Mouse (Mus musculus) CH12.LX (cell line): ENCODE results near the gene Blnk. TPM values are rescaled to one million over a fixed set of nuclear protein-coding genes. Genes with fewer than 3 reads are reported as not detected.

Experiments used
- DNase-seq: peaks from one replicate; pipeline ENCODE4 v3.0.0-alpha.2; 2013; ENCODE audit errors: extremely low read depth
- H3K27ac ChIP-seq: 2 replicates; pipeline ENCODE4 v1.5.1; 2012; ENCODE audit warnings: low read depth, mild to moderate bottlenecking, control low read depth, moderate library complexity; ENCODE audit not compliant: insufficient read depth
- H3K27me3 ChIP-seq: replicated peaks from 2 replicates; pipeline ENCODE3; 2012; ENCODE audit warnings: inconsistent platforms
- H3K36me3 ChIP-seq, 2 experiments: replicated peaks in 1 of 2; 2 replicates each; pipeline versions ENCODE3 to v1.6.1; 2012; ENCODE audit warnings: inconsistent platforms in 1 of 2, low read length in 1 of 2, mild to moderate bottlenecking in 1 of 2, mixed read lengths in 1 of 2, moderate library complexity in 1 of 2; ENCODE audit not compliant: control insufficient read depth in 1 of 2, insufficient read depth in 1 of 2
- H3K4me1 ChIP-seq, 2 experiments: 2 replicates each; pipeline ENCODE4 v1.6.1; 2012; ENCODE audit warnings: inconsistent platforms in 1 of 2, moderate library complexity in 1 of 2; ENCODE audit not compliant: insufficient read depth in 2 of 2, control insufficient read depth in 1 of 2
- H3K4me2 ChIP-seq: 2 replicates; pipeline ENCODE4 v1.6.1; 2012; ENCODE audit warnings: low read depth, mild to moderate bottlenecking, control low read depth; ENCODE audit not compliant: poor library complexity, insufficient read depth, severe bottlenecking
- H3K4me3 ChIP-seq, 3 experiments: fragments of 150-350 bp in 1 of 3; sonication (generic) in 1 of 3; replicated peaks in 1 of 3; 2 replicates each; pipeline versions ENCODE3 to v1.5.1; 2011 to 2012; ENCODE audit warnings: low read depth in 2 of 3, low read length in 2 of 3, mild to moderate bottlenecking in 2 of 3, moderate library complexity in 2 of 3, control low read depth in 1 of 3, improper control_type of control experiment in 1 of 3, inconsistent platforms in 1 of 3, mixed read lengths in 1 of 3; ENCODE audit not compliant: poor library complexity in 1 of 3
- H3K79me2 ChIP-seq: replicated peaks from 2 replicates; pipeline ENCODE4 v1.6.1; 2012; ENCODE audit warnings: mild to moderate bottlenecking, moderate library complexity; ENCODE audit not compliant: control insufficient read depth, poor library complexity, insufficient read depth, severe bottlenecking; ENCODE audit errors: extremely low read depth
- H3K9ac ChIP-seq: 2 replicates; pipeline ENCODE4 v1.6.1; 2012; ENCODE audit warnings: low read depth, mild to moderate bottlenecking, control low read depth, moderate library complexity; ENCODE audit not compliant: insufficient read depth
- H3K9me3 ChIP-seq: replicated peaks from 2 replicates; pipeline ENCODE3; 2012; ENCODE audit warnings: low read length, inconsistent platforms, mixed read lengths
- BHLHE40 ChIP-seq: IDR thresholded peaks from 2 replicates; pipeline ENCODE4 v1.6.1; 2011; ENCODE audit warnings: mild to moderate bottlenecking, low read depth, low read length, improper control_type of control experiment
- CHD1 ChIP-seq: IDR thresholded peaks from 2 replicates; pipeline ENCODE4 v1.6.1; 2012; ENCODE audit warnings: low read depth, low read length, improper control_type of control experiment, inconsistent platforms
- CTCF ChIP-seq, 2 experiments: IDR thresholded peaks in 1 of 2; conservative IDR thresholded peaks in 1 of 2; 2 replicates each; pipeline ENCODE4 v1.5.1; 2011 to 2012; ENCODE audit warnings: low read depth in 2 of 2, low read length in 2 of 2, improper control_type of control experiment in 1 of 2, inconsistent platforms in 1 of 2, mild to moderate bottlenecking in 1 of 2, moderate library complexity in 1 of 2
- E2F4 ChIP-seq: IDR thresholded peaks from 2 replicates; pipeline ENCODE4 v1.6.1; 2011; ENCODE audit warnings: low read depth, low read length, improper control_type of control experiment; ENCODE audit not compliant: insufficient replicate concordance
- ELF1 ChIP-seq: IDR thresholded peaks from 2 replicates; pipeline ENCODE4 v1.6.1; 2014; ENCODE audit warnings: low read depth, mild to moderate bottlenecking, inconsistent platforms, low read length, improper control_type of control experiment
- ETS1 ChIP-seq: conservative IDR thresholded peaks from 2 replicates; pipeline ENCODE4 v1.6.1; 2012; ENCODE audit warnings: low read depth, mild to moderate bottlenecking, inconsistent platforms, low read length, improper control_type of control experiment, moderate library complexity
- GABPA ChIP-seq: IDR thresholded peaks from 2 replicates; pipeline ENCODE4 v1.6.1; 2012; ENCODE audit warnings: low read depth, low read length, improper control_type of control experiment, inconsistent platforms; ENCODE audit not compliant: insufficient replicate concordance
- HCFC1 ChIP-seq: IDR thresholded peaks from 2 replicates; pipeline ENCODE4 v1.6.1; 2012; ENCODE audit warnings: low read depth, mild to moderate bottlenecking, inconsistent platforms, low read length, improper control_type of control experiment
- IRF4 ChIP-seq: IDR thresholded peaks from 2 replicates; pipeline ENCODE4 v1.6.1; 2014; ENCODE audit warnings: low read depth, mild to moderate bottlenecking, inconsistent platforms, low read length, improper control_type of control experiment
- JUND ChIP-seq: conservative IDR thresholded peaks from 2 replicates; pipeline ENCODE4 v1.6.1; 2011; ENCODE audit warnings: low read depth, low read length, improper control_type of control experiment
- KAT2A ChIP-seq: IDR thresholded peaks from 2 replicates; pipeline ENCODE4 v1.6.1; 2012; ENCODE audit warnings: low read length, improper control_type of control experiment, inconsistent platforms; ENCODE audit not compliant: insufficient replicate concordance
- MAFK ChIP-seq: IDR thresholded peaks from 2 replicates; pipeline ENCODE4 v1.6.1; 2011; ENCODE audit warnings: low read length, improper control_type of control experiment; ENCODE audit not compliant: insufficient replicate concordance
- MAX ChIP-seq: IDR thresholded peaks from 2 replicates; pipeline ENCODE4 v1.6.1; 2011; ENCODE audit warnings: low read length, improper control_type of control experiment
- MAZ ChIP-seq: IDR thresholded peaks from 2 replicates; pipeline ENCODE4 v1.6.1; 2012; ENCODE audit warnings: low read depth, mild to moderate bottlenecking, inconsistent platforms, low read length, improper control_type of control experiment, moderate library complexity
- MEF2A ChIP-seq: IDR thresholded peaks from 2 replicates; pipeline ENCODE4 v1.6.1; 2014; ENCODE audit warnings: low read depth, mild to moderate bottlenecking, inconsistent platforms, low read length, improper control_type of control experiment, borderline replicate concordance
- MXI1 ChIP-seq: IDR thresholded peaks from 2 replicates; pipeline ENCODE4 v1.6.1; 2011; ENCODE audit warnings: mild to moderate bottlenecking, low read depth, low read length, improper control_type of control experiment
- NELFE ChIP-seq: IDR thresholded peaks from 2 replicates; pipeline ENCODE4 v1.6.1; 2011; ENCODE audit warnings: low read depth, low read length, improper control_type of control experiment
- NRF1 ChIP-seq: IDR thresholded peaks from 2 replicates; pipeline ENCODE4 v1.6.1; 2014; ENCODE audit warnings: low read depth, mild to moderate bottlenecking, inconsistent platforms, low read length, improper control_type of control experiment, moderate library complexity
- PAX5 ChIP-seq: IDR thresholded peaks from 2 replicates; pipeline ENCODE4 v1.6.1; 2012; ENCODE audit warnings: low read length, inconsistent platforms, mixed read lengths
- POLR2A ChIP-seq: IDR thresholded peaks from 2 replicates; pipeline ENCODE4 v1.6.1; 2011; ENCODE audit warnings: low read depth, mild to moderate bottlenecking, improper control_type of control experiment, low read length
- POLR2AphosphoS2 ChIP-seq: IDR thresholded peaks from 2 replicates; pipeline ENCODE4 v1.6.1; 2011; ENCODE audit warnings: low read depth, low read length, improper control_type of control experiment
- RAD21 ChIP-seq: IDR thresholded peaks from 2 replicates; pipeline ENCODE4 v1.6.1; 2011; ENCODE audit warnings: low read depth, mild to moderate bottlenecking, low read length, improper control_type of control experiment, moderate library complexity
- RCOR1 ChIP-seq: conservative IDR thresholded peaks from 2 replicates; pipeline ENCODE4 v1.6.1; 2012; ENCODE audit warnings: low read depth, mild to moderate bottlenecking, inconsistent platforms, low read length, improper control_type of control experiment
- SMC3 ChIP-seq: IDR thresholded peaks from 2 replicates; pipeline ENCODE4 v1.6.1; 2011; ENCODE audit warnings: low read depth, low read length, improper control_type of control experiment
- TBP ChIP-seq: conservative IDR thresholded peaks from 2 replicates; pipeline ENCODE4 v1.6.1; 2011; ENCODE audit warnings: low read depth, low read length, improper control_type of control experiment
- TCF12 ChIP-seq: IDR thresholded peaks from 2 replicates; pipeline ENCODE4 v1.6.1; 2014; ENCODE audit warnings: low read depth, mild to moderate bottlenecking, inconsistent platforms, low read length, improper control_type of control experiment
- UBTF ChIP-seq: IDR thresholded peaks from 2 replicates; pipeline ENCODE4 v1.6.1; 2012; ENCODE audit warnings: low read depth, mild to moderate bottlenecking, inconsistent platforms, low read length, improper control_type of control experiment, moderate library complexity
- USF1 ChIP-seq: IDR thresholded peaks from 2 replicates; pipeline ENCODE4 v1.6.1; 2014; ENCODE audit warnings: low read depth, mild to moderate bottlenecking, inconsistent platforms, low read length, improper control_type of control experiment
- USF2 ChIP-seq: conservative IDR thresholded peaks from 2 replicates; pipeline ENCODE4 v1.6.1; 2011; ENCODE audit warnings: low read depth, low read length, improper control_type of control experiment
- ZKSCAN1 ChIP-seq: IDR thresholded peaks from 2 replicates; pipeline ENCODE4 v1.6.1; 2012; ENCODE audit warnings: low read depth, inconsistent platforms, low read length, improper control_type of control experiment, borderline replicate concordance
- ZMIZ1 ChIP-seq: IDR thresholded peaks from 2 replicates; pipeline ENCODE4 v1.6.1; 2012; ENCODE audit warnings: low read depth, mild to moderate bottlenecking, inconsistent platforms, low read length, improper control_type of control experiment
- ZNF384 ChIP-seq: IDR thresholded peaks from 2 replicates; pipeline ENCODE4 v1.6.1; 2012; ENCODE audit warnings: low read depth, low read length, improper control_type of control experiment, inconsistent platforms
- dilution Hi-C: fragments of 300-500 bp; cut with MboI; formaldehyde crosslinking; loops from 2 replicates; pipeline ENCODE4 v1.14.3; 2020; ENCODE audit warnings: low sequenced_read_pairs; ENCODE audit not compliant: extremely low pct_unique_long_range_greater_than_20kb, extremely low pct_ligation_motif_present
- in situ Hi-C: fragments of 300-500 bp; cut with MboI; formaldehyde crosslinking; loops from 3 replicates; pipeline ENCODE4 v1.14.3; 2019; ENCODE audit warnings: low sequenced_read_pairs, low pct_ligation_motif_present, low pct_unique_long_range_greater_than_20kb, mixed read lengths
- polyA plus RNA-seq: library from polyadenylated mRNA; unstranded; fragments of >175 nt; gene quantifications from 2 replicates; pipeline ENCODE4 v1.2.1, GENCODE M21; 2012; ENCODE audit warnings: low read depth; ENCODE audit not compliant: insufficient read length
- total RNA-seq, 2 experiments: library from RNA; depleted of rRNA; stranded (reverse); fragments of 300-350 nt in 1 of 2; fragments of >200 nt in 1 of 2; gene quantifications; 2 replicates each; pipeline ENCODE4 v1.2.3; 2012 to 2014

Gene Blnk
- total and polyA plus RNA-seq, 3 experiments = 86.8 to 284 (median 101) TPM

GRCm38 (mm10) chr19:40984536-40984935 is 9.8 kb downstream of the Blnk start:
- Histone ChIP-seq H3K9ac (no peak overlapping the region), H3K27ac (no peak overlapping the region), H3K4me1 (peaks cover 53 to 98% of the 10 kb centered on the region in 2 experiments), H3K79me2 (peaks cover 96% of the 10 kb centered on the region), H3K4me3 (no peak overlapping the region), H3K36me3 (peaks cover 26 to 71% of the 10 kb centered on the region in 2 experiments), H3K27me3 (no peaks in the 10 kb centered on the region), H3K4me2 (no peak overlapping the region), H3K9me3 (no peaks in the 10 kb centered on the region)
- dilution Hi-C loops (no loop called here), in situ Hi-C loops (no loop called here)
- TF ChIP-seq BHLHE40 (no peak), HCFC1 (no peak), CTCF (conservative IDR thresholded peaks at IDR 0.05 in 1 of 2, IDR thresholded peaks at IDR 0.05 in 1 of 2; ENCODE audit: low read depth in 2 of 2, low read length in 2 of 2) (no peak), ZMIZ1 (no peak), MEF2A (no peak), MAFK (no peak), MAZ (no peak)
- DNase-seq = no peak

GRCm38 (mm10) chr19:40980671-40981070 is 13.7 kb downstream of the Blnk start:
- H3K27me3 ChIP-seq = no peaks in the 10 kb centered on the region
- peak overlapping the region; percentile 95 for H3K4me2 ChIP-seq
- peaks cover 96% of the 10 kb centered on the region for H3K79me2 ChIP-seq
- no peaks in the 10 kb centered on the region for H3K9me3 ChIP-seq
- dilution Hi-C loops = no loop called here
- in situ Hi-C loops = no loop called here
- H3K27ac ChIP-seq = peak overlapping the region; percentile 87
- peak overlapping the region; percentile 46 for H3K9ac ChIP-seq
- H3K4me3 ChIP-seq = peak overlapping the region in 1 of 3 experiments; percentile 7
- peaks cover 9 to 44% of the 10 kb centered on the region in 2 experiments for H3K36me3 ChIP-seq
- peaks cover 40 to 86% of the 10 kb centered on the region in 2 experiments for H3K4me1 ChIP-seq
- peak; percentile 68 for DNase-seq
- TF ChIP-seq RAD21 (no peak), TCF12 (peak; percentile 38; the same call in 1 of the 2 replicates), GABPA (no peak), MXI1 (no peak), MAX (no peak), BHLHE40 (no peak; the same call in 1 of the 2 replicates), ELF1 (peak; percentile 25; the same call in 1 of the 2 replicates), MEF2A (no peak), POLR2A (peak; percentile 30; the same call in 1 of the 2 replicates), TBP (0 out of 2 replicates have a peak, but pooled peaks have one; percentile 14), POLR2AphosphoS2 (no peak), KAT2A (no peak), ETS1 (0 out of 2 replicates have a peak, but pooled peaks have one; percentile 26), UBTF (0 out of 2 replicates have a peak, but pooled peaks have one; percentile 11), USF2 (no peak), PAX5 (no peak), NRF1 (no peak), RCOR1 (no peak), ZKSCAN1 (no peak), JUND (no peak), CHD1 (no peak), USF1 (no peak), CTCF (conservative IDR thresholded peaks at IDR 0.05 in 1 of 2, IDR thresholded peaks at IDR 0.05 in 1 of 2; ENCODE audit: low read depth in 2 of 2, low read length in 2 of 2) (no peak), E2F4 (no peak), NELFE (peak; percentile 1; the same call in 1 of the 2 replicates), ZMIZ1 (no peak), IRF4 (peak; percentile 62; the same call in 1 of the 2 replicates), ZNF384 (no peak), SMC3 (no peak), HCFC1 (no peak)
